Comparison of ENCODE assay signal across 8 mouse cellular contexts in the genomic region with DNA sequence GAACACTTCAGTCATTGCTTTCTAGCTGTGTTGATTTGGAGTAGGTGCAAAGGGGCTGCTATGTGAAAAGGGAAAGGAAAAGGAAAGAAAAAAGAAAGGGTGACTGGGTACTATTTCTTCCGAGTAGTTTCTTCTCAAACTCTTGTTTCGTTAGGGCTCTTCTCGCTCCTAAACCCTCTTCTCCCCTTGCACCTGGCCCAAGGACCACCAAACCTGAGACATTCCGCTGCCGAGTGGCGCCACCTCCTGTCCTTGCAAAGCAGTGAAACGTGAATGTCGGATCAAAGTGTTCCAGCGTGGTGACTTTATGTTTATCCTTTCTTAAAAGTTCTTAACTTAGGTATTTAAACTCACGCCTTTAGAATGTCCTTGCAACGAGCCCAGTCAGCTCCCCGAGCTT. TPM values are rescaled to one million over a fixed set of nuclear protein-coding genes. Genes with fewer than 3 reads are reported as not detected.
A peak's percentile ranks its signal among the peaks of the same experiment; 100 is the strongest.
DNase-seq lines count a peak whose midpoint lies in the region; ATAC-seq lines count a peak whose summit lies in the region.

No protein-coding gene starts in this region.

- no peaks in the 10 kb centered on the region for H3K36me3 ChIP-seq in limb, embryonic 13.5 days
- no peaks in the 10 kb centered on the region for H3K36me3 ChIP-seq in midbrain, embryonic 12.5 days

- DNase-seq in 416B (ENCODE audit: low read depth), result peak; percentile 65
- peak; percentile 59 to 78 for DNase-seq in CD8-positive naive resting alpha-beta T cell, adult 2 months (ENCODE audit: low read depth in 2 of 2, low spot score in 2 of 2)
- peak; percentile 82 for DNase-seq in embryo, embryonic 11 days
- peak; percentile 60 to 67 for DNase-seq in heart, postnatal 36 days
- DNase-seq in thymus, postnatal 0 days (ENCODE audit: low spot score), result peak; percentile 85
- DNase-seq in urinary bladder, postnatal 10 days (ENCODE audit: low spot score), result no peak

- H3K9me3 ChIP-seq in limb, embryonic 13.5 days, result no peaks in the 10 kb centered on the region
- no peaks in the 10 kb centered on the region for H3K9me3 ChIP-seq in midbrain, embryonic 12.5 days

- intact Hi-C loops in heart, postnatal 36 days (cut with DNase I), result loop anchor here (1.0 kb wide), 1 partner anchor 45 kb away; no protein-coding TSS in a partner anchor

- peak overlapping the region; percentile 93 for H3K4me2 ChIP-seq in limb, embryonic 13.5 days (replicated peaks)
- H3K4me2 ChIP-seq in midbrain, embryonic 12.5 days (replicated peaks), result peak overlapping the region; percentile 70

- no peaks in the 10 kb centered on the region for H3K27me3 ChIP-seq in limb, embryonic 13.5 days
- H3K27me3 ChIP-seq in midbrain, embryonic 12.5 days, result peaks cover 27% of the 10 kb centered on the region

- 0 out of 2 replicates have a peak overlapping the region, but pooled peaks have one; percentile 19 for H3K9ac ChIP-seq in limb, embryonic 13.5 days
- H3K9ac ChIP-seq in midbrain, embryonic 12.5 days (replicated peaks), result no peak overlapping the region; the same call in 1 of the 2 replicates

- ATAC-seq in limb, embryonic 13.5 days (ENCODE audit: low FRiP score, low read depth), result no peak
- ATAC-seq in midbrain, embryonic 12.5 days (ENCODE audit: low FRiP score, low read depth), result no peak

- H3K4me3 ChIP-seq in limb, embryonic 13.5 days, result peak overlapping the region; percentile 47
- peak overlapping the region; percentile 35; the same call in 1 of the 2 replicates for H3K4me3 ChIP-seq in midbrain, embryonic 12.5 days

- H3K4me1 ChIP-seq in limb, embryonic 13.5 days, result peaks cover 51% of the 10 kb centered on the region
- H3K4me1 ChIP-seq in midbrain, embryonic 12.5 days, result peaks cover 44% of the 10 kb centered on the region

- under 1% methylated on average over 12 of the region's 12 CpGs for WGBS in limb, embryonic 13.5 days
- 0% methylated on average over 12 of the region's 12 CpGs for WGBS in midbrain, embryonic 12.5 days

- 0 out of 2 replicates have a peak overlapping the region, but pooled peaks have one; percentile 2 for H3K27ac ChIP-seq in limb, embryonic 13.5 days
- H3K27ac ChIP-seq in midbrain, embryonic 12.5 days (replicated peaks), result no peak overlapping the region

RNA-seq across cellular contexts. Expression of a gene that starts 2.4 kb away (rescaled TPM):
- 100 to 1,000 TPM; 152 to 202 TPM for total RNA-seq in heart, postnatal 36 days (2021)
- 36.8 and 37.0 TPM in 2 replicates for polyA plus RNA-seq in limb, embryonic 13.5 days (2015; fragmentation: Nextera tagmentation; extraction: Ambion mirVana)
- 19.2 and 19.5 TPM in 2 replicates for polyA plus RNA-seq in midbrain, embryonic 12.5 days (2016; fragmentation: Nextera tagmentation; extraction: Ambion mirVana)
- polyA plus RNA-seq in thymus, postnatal 0 days (2015; fragmentation: Nextera tagmentation; extraction: Ambion mirVana), result 1.8 and 2.2 TPM in 2 replicates

RNA-seq across cellular contexts. Expression of a gene that starts 13.1 kb away (rescaled TPM):
- total RNA-seq in heart, postnatal 36 days (2021), result 100 to 1,000 TPM; 114 to 122 TPM
- 30.2 and 30.9 TPM in 2 replicates for polyA plus RNA-seq in limb, embryonic 13.5 days (2015; fragmentation: Nextera tagmentation; extraction: Ambion mirVana)
- 29.7 and 33.8 TPM in 2 replicates for polyA plus RNA-seq in midbrain, embryonic 12.5 days (2016; fragmentation: Nextera tagmentation; extraction: Ambion mirVana)
- 27.8 and 32.4 TPM in 2 replicates for polyA plus RNA-seq in thymus, postnatal 0 days (2015; fragmentation: Nextera tagmentation; extraction: Ambion mirVana)

RNA-seq across cellular contexts. Expression of a gene that starts 15.1 kb away (rescaled TPM):
- 10 to 100 TPM; 11.4 to 11.7 TPM for total RNA-seq in heart, postnatal 36 days (2021)
- 14.5 and 16.1 TPM in 2 replicates for polyA plus RNA-seq in limb, embryonic 13.5 days (2015; fragmentation: Nextera tagmentation; extraction: Ambion mirVana)
- polyA plus RNA-seq in midbrain, embryonic 12.5 days (2016; fragmentation: Nextera tagmentation; extraction: Ambion mirVana), result 10.2 and 12.4 TPM in 2 replicates
- 15.9 and 17.7 TPM in 2 replicates for polyA plus RNA-seq in thymus, postnatal 0 days (2015; fragmentation: Nextera tagmentation; extraction: Ambion mirVana)

RNA-seq across cellular contexts. Expression of a gene that starts 22.2 kb away (rescaled TPM):
- 10 to 100 TPM; 82.7 to 85.9 TPM for total RNA-seq in heart, postnatal 36 days (2021)
- 231 and 249 TPM in 2 replicates for polyA plus RNA-seq in limb, embryonic 13.5 days (2015; fragmentation: Nextera tagmentation; extraction: Ambion mirVana)
- 328 and 374 TPM in 2 replicates for polyA plus RNA-seq in midbrain, embryonic 12.5 days (2016; fragmentation: Nextera tagmentation; extraction: Ambion mirVana)
- 463 and 541 TPM in 2 replicates for polyA plus RNA-seq in thymus, postnatal 0 days (2015; fragmentation: Nextera tagmentation; extraction: Ambion mirVana)

RNA-seq across cellular contexts. Expression of a gene that starts 24.8 kb away (rescaled TPM):
- 10 to 100 TPM in 1 of 2 experiments, 1 to 10 TPM in 1; 4.5 to 20.1 TPM for total RNA-seq in heart, postnatal 36 days (2021)
- polyA plus RNA-seq in limb, embryonic 13.5 days (2015; fragmentation: Nextera tagmentation; extraction: Ambion mirVana), result 9.7 and 10.2 TPM in 2 replicates
- 3.9 and 4.7 TPM in 2 replicates for polyA plus RNA-seq in midbrain, embryonic 12.5 days (2016; fragmentation: Nextera tagmentation; extraction: Ambion mirVana)
- 2.7 and 3.2 TPM in 2 replicates for polyA plus RNA-seq in thymus, postnatal 0 days (2015; fragmentation: Nextera tagmentation; extraction: Ambion mirVana)
